In the genomic region with DNA sequence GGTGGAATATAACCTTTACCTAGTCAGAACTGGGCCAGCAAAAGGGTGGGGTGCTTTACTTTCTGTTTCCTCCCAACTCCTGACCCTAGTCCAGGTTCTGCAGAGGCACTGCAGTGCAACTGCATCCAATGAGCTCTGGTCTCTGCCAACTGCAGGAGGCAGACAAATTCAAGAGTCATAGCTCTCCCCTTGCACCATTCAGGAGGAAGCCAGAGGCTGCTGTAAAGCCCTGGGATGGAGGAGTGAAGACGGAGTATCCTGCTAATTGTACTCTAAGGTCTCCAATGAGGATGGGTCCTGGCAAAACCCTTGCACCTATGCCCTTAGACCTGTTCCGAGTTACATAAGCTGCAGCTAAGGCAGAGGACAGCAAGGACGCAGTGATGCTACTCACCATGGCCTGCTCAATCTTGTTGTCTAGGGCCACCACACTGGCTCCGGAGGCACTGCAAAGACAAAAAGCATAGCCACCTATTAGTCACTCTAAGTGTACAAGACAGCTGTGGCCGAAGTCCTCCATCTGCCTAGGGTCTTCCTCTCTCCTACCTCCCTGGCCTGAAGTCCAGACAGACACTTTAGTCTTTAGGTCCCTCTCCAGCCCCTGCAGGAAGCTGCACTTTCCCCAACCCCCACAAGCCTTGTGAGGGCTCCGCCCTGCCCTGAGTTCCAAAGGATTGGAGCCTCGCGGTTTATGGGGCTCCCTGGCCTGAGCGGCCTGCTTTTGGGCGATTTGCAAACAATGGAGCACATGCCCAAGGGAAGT, we compare ENCODE assay signal across 8 mouse cellular contexts. TPM values are rescaled to one million over a fixed set of nuclear protein-coding genes. Genes with fewer than 3 reads are reported as not detected.
A peak's percentile ranks its signal among the peaks of the same experiment; 100 is the strongest.
DNase-seq lines count a peak whose midpoint lies in the region; ATAC-seq and TF ChIP-seq lines count a peak whose summit lies in the region.

No protein-coding gene starts in this region.

- no peak for TF ChIP-seq EP300 in heart, postnatal 0 days (IDR thresholded peaks at IDR 0.05; ENCODE audit: low read depth)

- peak overlapping the region; percentile 83 for H3K27ac ChIP-seq in embryonic facial prominence, embryonic 12.5 days
- H3K27ac ChIP-seq in heart, postnatal 0 days (ENCODE audit: low read depth) = peak overlapping the region; percentile 93
- peak overlapping the region; percentile 84 for H3K27ac ChIP-seq in midbrain, embryonic 12.5 days (replicated peaks)

- H3K9ac ChIP-seq in embryonic facial prominence, embryonic 12.5 days = peak overlapping the region; percentile 55
- H3K9ac ChIP-seq in heart, postnatal 0 days (replicated peaks; ENCODE audit: low read depth, low read length) = peak overlapping the region; percentile 80
- peak overlapping the region; percentile 57 for H3K9ac ChIP-seq in midbrain, embryonic 12.5 days (replicated peaks)

- no peak for TF ChIP-seq CTCF in heart, postnatal 0 days (IDR thresholded peaks at IDR 0.05; ENCODE audit: low read depth)

- no peaks in the 10 kb centered on the region for H3K9me3 ChIP-seq in embryonic facial prominence, embryonic 12.5 days
- no peaks in the 10 kb centered on the region for H3K9me3 ChIP-seq in heart, postnatal 0 days (replicated peaks; ENCODE audit: control insufficient read depth, low read length)
- no peaks in the 10 kb centered on the region for H3K9me3 ChIP-seq in midbrain, embryonic 12.5 days

- intact Hi-C loops in left cerebral cortex, postnatal 4 days (cut with DNase I) = no loop called here

- H3K4me1 ChIP-seq in embryonic facial prominence, embryonic 12.5 days = no peaks in the 10 kb centered on the region
- H3K4me1 ChIP-seq in heart, postnatal 0 days (ENCODE audit: control insufficient read depth, insufficient read depth) = 0 out of 2 replicates have a peak, but pooled peaks cover 13% of the 10 kb centered on the region
- no peaks in the 10 kb centered on the region for H3K4me1 ChIP-seq in midbrain, embryonic 12.5 days

- peak; percentile 29; the same call in 1 of the 2 replicates for ATAC-seq in embryonic facial prominence, embryonic 12.5 days (ENCODE audit: insufficient number of reproducible peaks, insufficient read depth, low FRiP score, low TSS enrichment)
- ATAC-seq in heart, postnatal 0 days (ENCODE audit: insufficient read depth, low read depth) = peak; percentile 18; the same call in 1 of the 2 replicates
- peak; percentile 68 for ATAC-seq in midbrain, embryonic 12.5 days (ENCODE audit: low FRiP score, low read depth)

- peak overlapping the region; percentile 57 for H3K4me2 ChIP-seq in embryonic facial prominence, embryonic 12.5 days (replicated peaks)
- peak overlapping the region; percentile 75 for H3K4me2 ChIP-seq in heart, postnatal 0 days (ENCODE audit: low read depth, low read length)
- H3K4me2 ChIP-seq in midbrain, embryonic 12.5 days (replicated peaks) = peak overlapping the region; percentile 60

- WGBS in embryonic facial prominence, embryonic 12.5 days = 24% methylated on average over 10 of the region's 10 CpGs
- 18% methylated on average over 10 of the region's 10 CpGs for WGBS in heart, postnatal 0 days
- 27% methylated on average over 10 of the region's 10 CpGs for WGBS in midbrain, embryonic 12.5 days

- H3K4me3 ChIP-seq in embryonic facial prominence, embryonic 12.5 days = peak overlapping the region; percentile 45
- peak overlapping the region; percentile 62 for H3K4me3 ChIP-seq in heart, postnatal 0 days (ENCODE audit: low read depth, low read length)
- peak overlapping the region; percentile 50 for H3K4me3 ChIP-seq in midbrain, embryonic 12.5 days

- peak; percentile 44 to 78 for DNase-seq in adrenal gland, adult (ENCODE audit: inconsistent age in 2 of 2, low spot score in 1 of 2)
- no peak for DNase-seq in adrenal gland, postnatal 4 days (ENCODE audit: low spot score in 2 of 2)
- DNase-seq in T-cell, adult 2 months (ENCODE audit: low spot score) = peak; percentile 28
- no peak for DNase-seq in heart, postnatal 0 days (ENCODE audit: low spot score)
- DNase-seq in left cerebral cortex, postnatal 4 days = peak; percentile 19
- peak; percentile 38 for DNase-seq in testis, postnatal 10 days (ENCODE audit: low spot score)

- peaks cover 7% of the 10 kb centered on the region; the same call in 1 of the 2 replicates for H3K27me3 ChIP-seq in embryonic facial prominence, embryonic 12.5 days
- no peaks in the 10 kb centered on the region for H3K27me3 ChIP-seq in heart, postnatal 0 days (ENCODE audit: control insufficient read depth, insufficient read depth, low read length)
- H3K27me3 ChIP-seq in midbrain, embryonic 12.5 days = peaks cover 59% of the 10 kb centered on the region

- H3K36me3 ChIP-seq in embryonic facial prominence, embryonic 12.5 days = 0 out of 2 replicates have a peak, but pooled peaks cover 3% of the 10 kb centered on the region
- no peaks in the 10 kb centered on the region for H3K36me3 ChIP-seq in heart, postnatal 0 days (replicated peaks; ENCODE audit: control insufficient read depth, insufficient read depth, low read length)
- no peaks in the 10 kb centered on the region for H3K36me3 ChIP-seq in midbrain, embryonic 12.5 days

RNA-seq across cellular contexts. Expression of a gene that starts 58.6 kb away (rescaled TPM):
- 10 to 100 TPM; 74.0 to 79.1 TPM for total RNA-seq in adrenal gland, postnatal 4 days (2021)
- 108 and 113 TPM in 2 replicates for polyA plus RNA-seq in embryonic facial prominence, embryonic 12.5 days (2016; fragmentation: Nextera tagmentation; extraction: Ambion mirVana)
- 187 and 240 TPM in 2 replicates for total RNA-seq in heart, postnatal 0 days (2014; rRNA removed; ENCODE audit: low replicate concordance)
- polyA plus RNA-seq in heart, postnatal 0 days (2015; fragmentation: Nextera tagmentation; extraction: Ambion mirVana) = 165 and 172 TPM in 2 replicates
- 10 to 100 TPM; 49.2 to 53.1 TPM for total RNA-seq in left cerebral cortex, postnatal 4 days (2021)
- polyA plus RNA-seq in midbrain, embryonic 12.5 days (2016; fragmentation: Nextera tagmentation; extraction: Ambion mirVana) = 130 and 133 TPM in 2 replicates

Comparison
In these comparisons a context has a peak if more than half of its experiments do, and no peak if none do; other contexts are left out.
1. DNase-seq: peak in adrenal gland, adult (2 of 2), T-cell, adult 2 months (single experiment), left cerebral cortex, postnatal 4 days (single experiment) and testis, postnatal 10 days (single experiment); none in adrenal gland, postnatal 4 days (0 of 2) and heart, postnatal 0 days (single experiment).
2. ATAC-seq: peak in every context shown above with its lines; median percentile 68 in midbrain, embryonic 12.5 days; 29 in embryonic facial prominence, embryonic 12.5 days; 18 in heart, postnatal 0 days.
3. Peak in every context shown above with its lines, with median percentiles within 50 percentile points of each other: H3K27ac ChIP-seq, H3K4me2 ChIP-seq, H3K4me3 ChIP-seq and H3K9ac ChIP-seq.